Mouse (Mus musculus): ENCODE results near the gene Srsf5.

The Srsf5 gene

GRCm38 (mm10) chr12:80998528-80999221 lies 53.4 kb downstream of the Srsf5 start:
- DNase-seq: peak in 1 of 2 experiments; percentile 15
